Mouse (Mus musculus): ENCODE measurements around the gene Tatdn3.
"Not testable (repeated sequence)": the region's sequence is repeated elsewhere in the genome, so short reads cannot be mapped to it uniquely, and the experiment has no call there.

Tatdn3 gene

DNA sequence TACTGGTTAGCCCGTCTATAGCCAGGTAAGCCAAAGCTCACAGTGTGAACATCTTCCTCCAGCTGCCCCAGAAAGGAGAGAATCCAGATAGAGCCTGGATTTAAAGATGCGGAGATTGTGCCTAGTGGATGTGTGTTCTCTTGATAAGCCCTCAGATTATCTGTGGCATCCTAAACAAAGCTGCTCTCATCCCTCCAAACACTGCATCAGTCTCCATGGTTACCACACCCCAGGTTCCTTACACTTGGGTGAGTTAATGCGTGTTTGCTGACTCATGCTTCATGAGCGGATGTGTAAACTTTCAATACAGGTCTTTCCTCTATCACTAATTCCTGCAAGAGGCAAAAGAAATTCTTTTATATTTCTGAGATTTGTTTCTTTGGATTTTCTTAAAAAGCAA lies 27.1 kb downstream of the Tatdn3 start:
- no peak for DNase-seq (ENCODE audit: low spot score in 2 of 2)

DNA sequence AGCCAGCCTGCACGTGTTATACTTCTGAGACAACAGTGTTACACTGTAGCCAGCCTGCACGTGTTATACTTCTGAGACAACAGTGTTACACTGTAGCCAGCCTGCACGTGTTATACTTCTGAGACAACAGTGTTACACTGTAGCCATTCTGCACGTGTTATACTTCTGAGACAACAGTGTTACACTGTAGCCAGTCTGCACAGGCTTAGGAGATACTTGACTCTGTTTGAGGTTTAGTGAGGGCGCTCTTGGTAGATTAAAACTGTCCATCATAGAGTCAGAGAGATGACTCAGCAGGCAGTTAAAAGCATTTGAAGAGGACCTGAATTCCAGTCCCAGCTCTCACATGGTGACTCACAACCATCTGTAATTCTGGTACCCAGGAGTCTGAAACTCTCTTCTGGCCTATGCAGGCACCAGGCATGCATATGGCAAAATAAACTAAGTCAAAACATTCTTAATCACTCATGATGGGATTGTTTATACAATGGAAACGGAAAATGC lies 31.8 kb downstream of the Tatdn3 start:
- DNase-seq (ENCODE audit: low spot score in 2 of 2): not testable (repeated sequence)

DNA sequence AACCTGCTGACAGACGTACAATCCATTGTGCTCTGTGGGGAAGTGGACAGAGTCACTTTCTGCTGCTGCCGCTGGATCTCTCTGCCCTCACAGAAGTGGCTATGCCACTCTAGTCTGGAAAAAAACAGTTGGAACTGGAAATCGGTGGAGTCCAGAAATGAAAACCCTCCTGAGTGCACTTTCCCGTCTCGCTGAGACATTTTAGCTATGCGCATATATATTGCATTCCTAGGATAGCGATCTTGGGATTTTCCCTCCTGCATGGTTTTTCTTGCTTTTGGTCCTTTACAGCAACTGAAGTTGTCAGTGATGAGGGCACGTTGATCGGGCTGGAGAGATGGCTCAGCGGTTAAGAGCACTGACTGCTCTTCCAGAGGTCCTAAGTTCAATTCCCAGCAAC lies 32.5 kb downstream of the Tatdn3 start:
- DNase-seq (ENCODE audit: low spot score in 2 of 2): no peak

DNA sequence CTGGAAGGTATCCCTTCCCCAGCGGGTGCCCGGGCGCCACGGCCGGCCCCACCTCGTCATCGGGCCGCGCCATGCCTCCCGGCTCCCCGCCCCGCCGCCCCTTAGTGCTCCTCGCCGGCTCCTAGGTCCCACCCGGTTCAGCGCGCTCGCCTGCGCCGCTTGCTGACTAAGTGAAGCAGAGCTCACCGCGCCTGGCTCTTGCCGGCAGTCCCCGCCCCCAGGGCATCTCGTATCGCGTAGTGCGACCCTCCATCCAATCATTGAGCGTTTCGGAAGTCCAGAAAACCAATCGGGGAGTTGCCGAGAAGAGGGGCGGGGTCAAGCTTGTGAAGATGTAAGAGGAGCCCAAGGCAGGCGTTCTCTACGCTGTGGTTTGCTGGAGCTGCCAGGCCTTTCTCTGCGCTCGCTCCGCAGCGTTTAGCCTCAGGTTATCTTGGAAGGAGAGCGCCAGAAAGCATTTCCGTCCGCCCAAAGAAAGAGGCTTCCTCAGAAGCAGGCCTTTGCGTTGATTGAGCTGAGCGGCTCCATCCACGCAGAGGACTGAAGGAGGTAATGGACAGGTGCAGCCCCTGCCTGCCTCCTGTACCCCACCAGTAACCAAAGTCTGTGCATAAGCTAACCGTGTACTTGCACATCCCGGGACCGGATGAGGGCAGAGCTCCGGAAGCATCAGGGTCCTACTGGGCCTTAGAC lies 36.6 kb downstream of the Tatdn3 start, which contains the start of gene Flvcr1:
Gene Flvcr1 (minus strand): TSS at position 138 of the 693 bp plus-strand sequence.
- DNase-seq (ENCODE audit: low spot score in 2 of 2): peak; percentile 95

DNA sequence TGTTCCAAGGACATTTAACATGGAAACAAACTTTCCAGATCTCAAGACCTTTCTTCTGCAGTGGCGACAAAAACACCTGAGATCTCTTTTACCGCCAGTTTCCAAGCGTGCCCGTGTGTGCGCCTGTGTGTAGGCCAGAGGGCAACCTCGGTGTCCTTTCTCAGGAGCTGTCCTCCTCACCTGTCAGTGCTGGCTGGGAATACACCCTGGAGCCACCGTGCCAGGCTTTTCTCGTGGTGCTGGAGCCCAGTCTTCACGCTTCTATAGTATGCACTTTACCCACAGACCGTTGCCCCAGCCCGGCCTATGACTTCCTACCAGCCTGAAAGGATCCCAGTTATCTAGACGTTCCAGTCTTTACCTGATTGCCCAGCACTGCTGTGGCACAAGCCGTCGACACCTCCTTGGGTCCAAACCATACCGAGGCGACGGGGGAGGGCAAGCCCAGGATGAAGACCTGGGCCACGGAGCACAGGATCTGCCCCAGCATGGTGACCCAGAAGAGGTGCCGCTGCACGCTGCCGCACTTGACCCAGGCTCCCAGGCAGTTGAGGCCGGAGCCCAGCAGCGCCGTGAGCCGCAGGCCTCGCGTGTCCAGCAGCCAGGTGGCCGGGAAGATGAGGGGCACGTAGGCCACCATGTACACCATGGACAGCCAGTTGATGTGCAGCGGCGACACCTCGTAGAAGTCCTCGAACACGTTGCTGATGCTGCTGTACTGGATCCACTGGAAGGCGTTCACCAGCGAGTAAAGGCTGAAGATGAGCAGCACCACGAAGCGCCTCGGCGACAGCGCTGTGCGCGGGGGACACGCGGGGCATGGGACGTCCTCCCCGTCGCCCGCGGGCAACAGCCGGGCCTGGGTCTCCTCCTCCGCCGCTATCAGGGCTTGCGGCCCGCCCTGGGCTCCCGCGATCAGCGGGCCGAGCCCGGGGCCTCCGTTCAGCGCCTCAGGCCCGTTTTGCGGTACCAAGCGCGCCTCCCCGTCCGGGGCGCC lies 37.4 kb downstream of the Tatdn3 start:
- DNase-seq (ENCODE audit: low spot score in 2 of 2): peak in 1 of 2 experiments; percentile 15

DNA sequence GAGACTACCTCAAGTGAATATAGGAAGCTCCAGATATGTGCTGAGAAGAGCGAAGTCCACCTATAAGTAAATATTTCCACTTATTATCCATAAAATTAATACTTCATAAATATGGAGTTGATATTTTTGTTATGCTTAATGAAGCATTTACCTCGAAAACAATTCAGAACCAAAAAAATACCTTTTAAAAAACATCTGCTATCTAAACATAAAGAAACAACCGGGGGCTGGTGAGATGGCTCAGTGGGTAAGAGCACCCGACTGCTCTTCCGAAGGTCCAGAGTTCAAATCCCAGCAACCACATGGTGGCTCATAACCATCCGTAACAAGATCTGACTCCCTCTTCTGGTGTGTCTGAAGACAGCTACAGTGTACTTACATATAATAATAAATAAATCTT lies 38.9 kb downstream of the Tatdn3 start:
- DNase-seq (ENCODE audit: low spot score in 2 of 2): not testable (repeated sequence)

DNA sequence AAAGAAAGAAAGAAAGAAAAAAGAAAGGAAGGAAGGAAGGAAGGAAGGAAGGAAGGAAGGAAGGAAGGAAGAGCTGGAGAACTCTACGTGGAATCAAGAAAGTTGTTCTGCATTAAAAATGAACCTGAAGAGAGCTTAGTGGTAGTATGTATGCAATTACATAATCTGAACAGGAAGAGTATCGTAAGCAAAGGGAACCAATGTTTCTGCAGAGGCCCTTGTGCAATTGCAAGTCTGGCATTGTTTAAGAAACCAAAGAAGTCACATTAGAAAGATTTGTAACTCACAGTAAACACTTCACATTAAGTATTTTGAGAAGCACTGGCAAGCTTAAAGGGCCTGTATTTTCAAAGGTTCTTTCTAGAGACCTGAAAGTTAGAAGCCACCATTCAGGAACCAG lies 39.6 kb downstream of the Tatdn3 start:
- DNase-seq (ENCODE audit: low spot score in 2 of 2): no peak

DNA sequence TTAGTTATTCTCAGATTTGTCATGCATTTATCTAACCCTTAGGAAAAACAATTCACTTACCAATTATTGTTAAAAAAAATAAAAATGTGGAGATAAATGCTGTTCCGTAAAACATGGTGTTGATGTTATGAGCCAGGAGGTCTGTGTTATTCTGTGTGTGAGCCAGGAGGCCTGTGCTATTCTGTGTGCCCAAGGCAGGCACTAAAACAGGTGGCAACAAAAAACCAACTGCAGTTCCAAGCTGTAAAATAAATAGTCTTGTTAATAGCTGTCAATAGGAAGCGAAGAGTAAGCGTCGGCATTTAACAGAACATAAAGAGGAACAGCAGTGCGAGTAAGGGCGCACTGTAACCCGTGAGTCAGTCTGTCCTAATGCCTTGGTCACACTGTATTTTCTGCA lies 41.7 kb downstream of the Tatdn3 start:
- DNase-seq (ENCODE audit: low spot score in 2 of 2): no peak

DNA sequence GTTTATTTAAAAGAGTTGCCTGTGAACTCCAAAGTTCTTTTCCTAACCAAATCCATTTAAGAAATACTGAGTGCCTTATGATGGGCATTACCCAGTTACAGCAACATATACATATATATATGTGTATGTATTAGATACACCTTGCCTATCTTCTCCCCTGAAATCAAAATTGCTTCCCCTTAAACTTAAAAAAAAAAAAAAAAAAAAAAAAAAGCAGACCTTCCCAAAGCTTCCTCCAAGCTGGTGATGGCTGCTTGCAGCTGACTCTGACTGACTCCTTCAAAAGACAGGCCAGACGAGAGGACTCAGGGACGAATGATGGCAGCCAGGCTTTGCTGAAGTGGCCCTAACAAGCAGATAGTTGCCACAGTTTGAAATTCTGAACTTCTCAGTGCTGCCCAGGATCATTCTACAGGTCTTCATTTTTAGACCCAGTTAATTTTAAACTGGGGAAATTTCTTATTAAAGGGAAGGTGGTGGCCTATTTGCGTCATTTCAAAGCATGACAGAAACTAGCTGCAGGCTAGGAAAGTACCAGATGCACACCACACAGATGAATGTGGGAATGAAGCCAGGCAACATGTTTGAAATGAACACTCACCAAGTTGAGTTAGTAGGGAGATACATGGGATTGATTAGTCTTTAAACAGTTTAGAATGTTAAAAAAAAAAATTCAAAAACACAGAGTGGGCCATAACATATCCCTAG lies 42.4 kb downstream of the Tatdn3 start:
- DNase-seq (ENCODE audit: low spot score in 2 of 2): no peak

DNA sequence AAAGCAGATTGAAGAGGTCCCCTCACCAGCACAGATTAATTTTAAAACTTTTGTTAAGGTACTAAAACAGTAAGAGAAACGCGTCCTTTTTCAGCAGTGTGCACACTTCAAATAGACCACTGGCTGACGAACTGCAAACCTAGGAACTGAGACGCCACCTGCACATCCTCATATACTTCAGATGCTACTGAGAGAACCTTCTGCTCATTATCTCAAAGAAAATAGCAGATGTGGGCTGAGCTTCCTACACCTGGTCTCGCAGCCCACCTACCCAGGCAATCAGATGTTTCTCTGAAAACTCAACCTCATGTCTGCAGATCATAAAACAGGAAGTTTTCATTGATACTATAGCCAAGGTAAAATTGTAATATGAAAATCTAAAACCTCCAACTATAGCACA lies 42.9 kb downstream of the Tatdn3 start:
- DNase-seq (ENCODE audit: low spot score in 2 of 2): no peak

DNA sequence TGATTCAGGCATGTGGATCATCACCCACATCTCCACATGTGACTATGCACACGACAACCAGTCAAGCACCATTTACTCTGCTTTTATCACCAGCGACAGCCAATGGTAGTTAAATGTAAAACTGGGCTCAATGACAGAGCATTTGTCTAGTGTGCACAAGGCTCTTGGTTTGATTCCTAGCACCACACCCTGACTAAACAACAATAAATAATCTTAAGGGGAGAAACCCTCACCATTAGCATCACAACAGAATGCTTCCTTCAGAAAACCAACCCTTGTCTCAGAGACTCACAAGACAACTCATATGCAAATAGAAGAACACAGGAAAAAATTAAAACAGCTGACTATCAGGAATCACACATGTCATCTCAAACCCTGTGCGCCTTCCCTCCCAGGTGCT lies 48.5 kb downstream of the Tatdn3 start:
- no peak for DNase-seq (ENCODE audit: low spot score in 2 of 2)

DNA sequence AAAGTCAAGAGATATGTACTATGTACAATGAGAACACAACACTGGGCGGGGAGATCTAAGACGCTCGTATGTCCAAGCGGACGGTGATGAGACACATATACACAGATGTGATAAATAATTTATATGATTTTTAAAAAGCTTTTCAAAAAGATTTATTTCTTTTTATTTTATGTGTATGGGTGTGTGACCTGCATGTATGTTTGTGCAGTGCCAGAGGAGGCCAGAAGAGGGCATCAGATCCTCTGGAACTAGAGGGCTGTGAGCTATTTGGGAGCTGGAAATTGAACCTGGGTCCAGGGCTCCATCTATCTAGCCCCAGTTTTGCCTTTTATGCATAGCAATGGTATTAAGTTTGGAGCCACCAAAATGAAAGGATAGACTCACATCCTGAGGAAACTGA lies 54.0 kb downstream of the Tatdn3 start:
- no peak for DNase-seq (ENCODE audit: low spot score in 2 of 2)

DNA sequence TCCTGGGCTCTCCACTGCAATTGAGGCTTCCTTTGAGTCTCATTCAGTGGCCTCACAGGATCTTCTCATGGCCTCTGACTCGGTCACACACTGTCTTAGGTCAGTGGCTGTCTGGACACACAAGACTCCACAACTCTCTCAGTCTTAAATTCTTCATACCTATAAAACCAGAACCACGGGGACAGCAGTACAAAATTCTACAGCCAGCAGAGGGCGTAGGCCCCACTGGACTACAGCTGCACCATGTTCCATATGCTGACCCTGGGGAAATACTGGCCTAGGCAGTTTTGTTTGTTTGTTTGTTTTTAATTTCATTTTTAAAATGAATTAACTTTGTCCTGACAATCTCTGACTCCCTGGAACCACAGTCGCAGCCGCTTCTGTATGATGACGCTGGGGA lies 60.5 kb downstream of the Tatdn3 start:
- DNase-seq (ENCODE audit: low spot score in 2 of 2): no peak

DNA sequence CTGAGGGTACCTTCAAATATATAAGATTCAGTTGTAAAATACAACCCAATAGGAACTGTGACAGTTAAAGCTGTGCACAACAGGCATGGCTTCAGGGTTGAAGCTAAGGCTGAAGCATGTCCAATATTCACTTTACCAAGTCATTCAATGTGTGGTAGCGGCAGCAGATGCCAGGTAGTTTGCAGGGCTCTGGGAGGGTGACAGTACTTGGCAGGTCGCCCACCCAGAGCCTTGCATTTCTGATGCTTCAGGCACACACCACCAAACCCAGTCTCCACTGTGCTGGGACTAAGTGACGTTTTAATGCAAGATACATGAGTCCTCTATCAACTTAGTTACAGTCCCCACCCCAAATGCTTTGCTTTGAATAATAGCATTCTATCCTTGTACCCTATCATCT lies 62.0 kb downstream of the Tatdn3 start:
- no peak for DNase-seq (ENCODE audit: low spot score in 2 of 2)

DNA sequence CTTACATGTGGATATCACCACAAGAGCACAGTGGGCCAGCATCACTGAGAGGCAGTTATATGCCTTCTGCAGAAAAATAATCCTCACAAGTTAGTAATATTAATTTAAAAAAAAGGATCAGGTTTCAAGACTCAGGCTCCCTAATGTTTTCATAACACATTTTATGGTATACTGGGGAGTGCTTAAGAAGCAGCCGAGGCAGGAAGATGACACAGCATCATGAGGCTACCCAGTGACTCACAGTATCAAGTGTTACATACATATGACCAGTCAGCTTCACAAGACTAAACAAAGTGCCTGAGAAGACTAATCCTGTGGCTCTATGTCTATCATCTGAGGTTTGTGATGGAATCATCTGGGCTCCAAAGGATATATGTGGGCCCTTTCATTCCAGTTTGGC lies 64.7 kb downstream of the Tatdn3 start:
- DNase-seq (ENCODE audit: low spot score in 2 of 2): no peak

DNA sequence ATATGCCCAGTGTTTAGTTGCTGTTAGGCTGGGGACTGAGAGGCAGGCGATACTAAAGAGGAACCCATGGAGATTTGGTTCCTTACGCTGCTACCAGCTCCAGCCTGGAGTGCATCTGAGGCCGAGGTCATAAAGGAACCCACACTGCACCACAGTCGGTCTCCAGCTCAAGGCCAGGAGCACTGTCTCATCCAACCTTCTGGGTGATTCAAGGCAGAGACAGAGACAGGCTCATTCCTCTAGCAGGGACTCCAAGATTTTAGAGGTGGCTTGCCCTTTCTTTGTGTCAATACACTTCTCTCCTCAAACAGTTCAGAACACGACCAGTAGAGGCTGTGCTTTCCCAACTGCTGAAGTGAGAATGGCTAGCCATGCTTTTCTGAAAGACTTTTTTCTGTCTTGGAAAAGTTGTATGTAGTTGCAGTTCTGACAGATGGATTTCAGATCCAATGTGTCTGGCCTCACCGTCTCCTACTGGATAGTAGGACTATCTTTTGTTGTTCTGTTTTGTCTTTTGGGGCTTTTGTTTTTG lies 66.3 kb downstream of the Tatdn3 start:
- DNase-seq (ENCODE audit: low spot score in 2 of 2): no peak
